Mouse (Mus musculus): Measurements from ENCODE around the gene Ear1. TPM values are rescaled to one million over a fixed set of nuclear protein-coding genes. Genes with fewer than 3 reads are reported as not detected.
"Not testable (repeated sequence)": the region's sequence is repeated elsewhere in the genome, so short reads cannot be mapped to it uniquely, and the experiment has no call there.

The Ear1 gene
- not detected in 2 replicates for polyA plus RNA-seq (2012; rRNA removed)

GRCm38 (mm10) chr14:43875417-43875816 is at the start of gene Ear1:
Gene Ear1, minus strand, starts transcription at chr14:43875517.
- not testable (repeated sequence) for DNase-seq (ENCODE audit: low read depth, low spot score)
- 88% methylated on average over 3 of the region's 3 CpGs for WGBS

- DNase-seq (ENCODE audit: low read depth, low spot score) = peak; percentile 13
- WGBS = 8% methylated on average over 10 of the region's 10 CpGs
These were observed 49.5 kb upstream of the Ear1 start, which contains the start of gene Gm8113 for GRCm38 (mm10) chr14:43924688-43925403. Gene Gm8113, plus strand, starts transcription at chr14:43925390.

GRCm38 (mm10) chr14:43923459-43923858 is 48.1 kb upstream of the Ear1 start, which contains the start of gene Ear10:
Gene Ear10, minus strand, starts transcription at chr14:43923559.
- DNase-seq (ENCODE audit: low read depth, low spot score) = not testable (repeated sequence)
- 80% methylated on average over 3 of the region's 3 CpGs for WGBS

- DNase-seq (ENCODE audit: low read depth, low spot score) = not testable (repeated sequence)
These were observed 42.9 kb upstream of the Ear1 start for GRCm38 (mm10) chr14:43918214-43918613.

GRCm38 (mm10) chr14:43898577-43898976 is 23.3 kb upstream of the Ear1 start:
- WGBS = 57% methylated on average over 3 of the region's 3 CpGs

GRCm38 (mm10) chr14:43895357-43895756 is 20.0 kb upstream of the Ear1 start:
- 48% methylated on average over 2 of the region's 2 CpGs for WGBS
- DNase-seq (ENCODE audit: low read depth, low spot score) = not testable (repeated sequence)

More at GRCm38 (mm10) chr14:43898577-43898976, 23.3 kb upstream of the Ear1 start:
- DNase-seq (ENCODE audit: low read depth, low spot score) = not testable (repeated sequence)

- 80% methylated on average over 1 of the region's 1 CpGs for WGBS
These were observed 16.0 kb upstream of the Ear1 start for GRCm38 (mm10) chr14:43891288-43891687.

GRCm38 (mm10) chr14:43886235-43886634 is 10.9 kb upstream of the Ear1 start:
- not testable (repeated sequence) for DNase-seq (ENCODE audit: low read depth, low spot score)
- 50% methylated on average over 1 of the region's 1 CpGs for WGBS

More at GRCm38 (mm10) chr14:43891288-43891687, 16.0 kb upstream of the Ear1 start:
- DNase-seq (ENCODE audit: low read depth, low spot score) = not testable (repeated sequence)

- DNase-seq (ENCODE audit: low read depth, low spot score) = not testable (repeated sequence)
- WGBS = 86% methylated on average over 5 of the region's 5 CpGs
These were observed 4.7 kb upstream of the Ear1 start for GRCm38 (mm10) chr14:43879966-43880545.

- DNase-seq (ENCODE audit: low read depth, low spot score) = not testable (repeated sequence)
- 41% methylated on average over 1 of the region's 2 CpGs for WGBS
These were observed 2.5 kb upstream of the Ear1 start for GRCm38 (mm10) chr14:43877789-43878188.

GRCm38 (mm10) chr14:43874862-43875261 is 455 bp downstream of the Ear1 start:
- WGBS = 84% methylated on average over 3 of the region's 3 CpGs

GRCm38 (mm10) chr14:43860522-43860921 is 14.8 kb downstream of the Ear1 start:
- DNase-seq (ENCODE audit: low read depth, low spot score) = not testable (repeated sequence)
- 26% methylated on average over 2 of the region's 2 CpGs for WGBS

More at GRCm38 (mm10) chr14:43874862-43875261, 455 bp downstream of the Ear1 start:
- not testable (repeated sequence) for DNase-seq (ENCODE audit: low read depth, low spot score)

GRCm38 (mm10) chr14:43859465-43859864 is 15.9 kb downstream of the Ear1 start:
- 46% methylated on average over 5 of the region's 6 CpGs for WGBS

GRCm38 (mm10) chr14:43843949-43844573 is 31.3 kb downstream of the Ear1 start:
- DNase-seq (ENCODE audit: low read depth, low spot score) = not testable (repeated sequence)
- WGBS = 37% methylated on average over 4 of the region's 4 CpGs

More at GRCm38 (mm10) chr14:43859465-43859864, 15.9 kb downstream of the Ear1 start:
- not testable (repeated sequence) for DNase-seq (ENCODE audit: low read depth, low spot score)

GRCm38 (mm10) chr14:43840976-43841375 is 34.3 kb downstream of the Ear1 start:
- WGBS = 17% methylated on average over 1 of the region's 1 CpGs

GRCm38 (mm10) chr14:43835366-43835765 is 40.0 kb downstream of the Ear1 start:
- 87% methylated on average over 2 of the region's 2 CpGs for WGBS
- DNase-seq (ENCODE audit: low read depth, low spot score) = not testable (repeated sequence)

More at GRCm38 (mm10) chr14:43840976-43841375, 34.3 kb downstream of the Ear1 start:
- DNase-seq (ENCODE audit: low read depth, low spot score) = not testable (repeated sequence)

GRCm38 (mm10) chr14:43830385-43830784 is 44.9 kb downstream of the Ear1 start:
- not testable (repeated sequence) for DNase-seq (ENCODE audit: low read depth, low spot score)
- WGBS = 62% methylated on average over 1 of the region's 1 CpGs

- not testable (repeated sequence) for DNase-seq (ENCODE audit: low read depth, low spot score)
- WGBS = 82% methylated on average over 6 of the region's 6 CpGs
These were observed 51.1 kb downstream of the Ear1 start for GRCm38 (mm10) chr14:43824176-43824575.

GRCm38 (mm10) chr14:43821869-43822268 is 53.4 kb downstream of the Ear1 start:
- not testable (repeated sequence) for DNase-seq (ENCODE audit: low read depth, low spot score)
- 47% methylated on average over 1 of the region's 2 CpGs for WGBS

GRCm38 (mm10) chr14:43812458-43812857 is 62.9 kb downstream of the Ear1 start:
- WGBS = 63% methylated on average over 8 of the region's 9 CpGs
- DNase-seq (ENCODE audit: low read depth, low spot score) = peak; percentile 0

Measured in large intestine, adult 2 months (tissue).